Mouse (Mus musculus): ENCODE results near the gene Eps8l2.

The Eps8l2 gene

GRCm38 (mm10) chr7:141411667-141412066 is 73.0 kb downstream of the Eps8l2 start:
- no peak for DNase-seq

Measured in cerebellum, adult 9-10 months (tissue).